Mouse (Mus musculus) intestine, postnatal 0 days (tissue): ENCODE data around the gene H3f3a. TPM values are rescaled to one million over a fixed set of nuclear protein-coding genes. Genes with fewer than 3 reads are reported as not detected.

Experiments
- ATAC-seq: fragments of 200-750 bp; cut with Nextera tagmentation; 2 replicates; pipeline ENCODE4 v1.8.0; 2017; ENCODE audit warnings: mild to moderate bottlenecking, moderate TSS enrichment, moderate library complexity
- H3K27ac ChIP-seq: fragments of 300-500 bp; sonication (generic); 2 replicates; pipeline ENCODE4 v1.5.1; 2014; ENCODE audit warnings: mild to moderate bottlenecking, low read depth, low read length, moderate library complexity
- H3K27me3 ChIP-seq: fragments of 300-500 bp; sonication (generic); replicated peaks from 2 replicates; pipeline ENCODE4 v1.6.1; 2014; ENCODE audit warnings: low read length, mixed read lengths; ENCODE audit not compliant: control insufficient read depth, insufficient read depth
- H3K36me3 ChIP-seq: fragments of 300-500 bp; sonication (generic); 2 replicates; pipeline ENCODE4 v1.6.1; 2014; ENCODE audit warnings: mild to moderate bottlenecking, moderate library complexity; ENCODE audit not compliant: control insufficient read depth, insufficient read depth
- H3K4me1 ChIP-seq: fragments of 300-500 bp; sonication (generic); replicated peaks from 2 replicates; pipeline ENCODE4 v1.6.1; 2014; ENCODE audit warnings: antibody characterized with exemption, low read length, mixed read lengths; ENCODE audit not compliant: control insufficient read depth, insufficient read depth
- H3K4me2 ChIP-seq: fragments of 300-500 bp; sonication (generic); replicated peaks from 2 replicates; pipeline ENCODE4 v1.6.1; 2014; ENCODE audit warnings: low read depth, mild to moderate bottlenecking, moderate library complexity
- H3K4me3 ChIP-seq: fragments of 300-500 bp; sonication (generic); 2 replicates; pipeline ENCODE4 v1.5.1; 2014; ENCODE audit warnings: low read depth, low read length
- H3K9ac ChIP-seq: fragments of 300-500 bp; sonication (generic); 2 replicates; pipeline ENCODE4 v1.6.1; 2014; ENCODE audit warnings: mild to moderate bottlenecking, low read depth, low read length
- H3K9me3 ChIP-seq: fragments of 300-500 bp; sonication (generic); 2 replicates; pipeline ENCODE4 v1.6.1; 2016; ENCODE audit warnings: mixed run types; ENCODE audit not compliant: control insufficient read depth
- CTCF ChIP-seq: sonication (generic); IDR thresholded peaks from 2 replicates; pipeline ENCODE4 v1.5.1; 2016; ENCODE audit warnings: low read depth, mild to moderate bottlenecking, control low read depth, antibody characterized with exemption, moderate library complexity
- WGBS: fragments of 180-500 bp; shearing (Covaris S2); extraction: QIAGEN DNeasy Blood & Tissue Kit; methylation state at CpG from one replicate; pipeline ENCODE4 v1.1.7; 2014; 5-methylcytosine and 5-hydroxymethylcytosine counted together
- polyA plus RNA-seq: library from polyadenylated mRNA; unstranded; fragments of >200 nt; fragmentation: Nextera tagmentation; extraction: Ambion mirVana; gene quantifications from 2 replicates; pipeline ENCODE4 v1.2.1, GENCODE M21; 2015

Gene H3f3a
- polyA plus RNA-seq, 1 experiment from 2014 or later = 1,104 TPM

- Histone ChIP-seq H3K4me3 (no peak overlapping the region), H3K27ac (no peak overlapping the region), H3K4me2 (no peak overlapping the region), H3K9ac (no peak overlapping the region), H3K27me3 (no peaks in the 10 kb centered on the region), H3K36me3 (no peaks in the 10 kb centered on the region), H3K4me1 (no peaks in the 10 kb centered on the region), H3K9me3 (no peaks in the 10 kb centered on the region)
- WGBS = 83% methylated on average over 3 of the region's 3 CpGs
- TF ChIP-seq CTCF = no peak
- no peak for ATAC-seq
These were observed 10.0 kb upstream of the H3f3a start for GRCm38 (mm10) chr1:180823716-180824115.

- Histone ChIP-seq H3K9ac (no peak overlapping the region), H3K4me3 (no peak overlapping the region), H3K36me3 (no peaks in the 10 kb centered on the region), H3K9me3 (no peaks in the 10 kb centered on the region), H3K4me1 (no peaks in the 10 kb centered on the region), H3K27me3 (no peaks in the 10 kb centered on the region), H3K4me2 (no peak overlapping the region), H3K27ac (no peak overlapping the region)
- 84% methylated on average over 5 of the region's 5 CpGs for WGBS
- no peak for ATAC-seq
- TF ChIP-seq CTCF = no peak
These were observed 8.5 kb upstream of the H3f3a start for GRCm38 (mm10) chr1:180822276-180822675.

- H3K4me1 ChIP-seq = no peaks in the 10 kb centered on the region
- no peak for TF ChIP-seq CTCF
- no peak for ATAC-seq
- no peak overlapping the region for H3K4me3 ChIP-seq
- no peaks in the 10 kb centered on the region for H3K27me3 ChIP-seq
- H3K9me3 ChIP-seq = no peaks in the 10 kb centered on the region
- H3K9ac ChIP-seq = no peak overlapping the region
- no peak overlapping the region for H3K27ac ChIP-seq
- 87% methylated on average over 6 of the region's 6 CpGs for WGBS
- no peak overlapping the region for H3K4me2 ChIP-seq
- no peaks in the 10 kb centered on the region for H3K36me3 ChIP-seq
These were observed 7.4 kb upstream of the H3f3a start for GRCm38 (mm10) chr1:180821101-180821500.

GRCm38 (mm10) chr1:180818000-180818399 is 4.3 kb upstream of the H3f3a start:
- no peaks in the 10 kb centered on the region for H3K27me3 ChIP-seq
- H3K9ac ChIP-seq = no peak overlapping the region

GRCm38 (mm10) chr1:180815371-180816024 is 1.8 kb upstream of the H3f3a start:
- WGBS = 80% methylated on average over 12 of the region's 12 CpGs
- ATAC-seq = no peak
- no peaks in the 10 kb centered on the region for H3K9me3 ChIP-seq
- H3K4me2 ChIP-seq = no peak overlapping the region
- H3K4me3 ChIP-seq = no peak overlapping the region
- H3K9ac ChIP-seq = no peak overlapping the region
- H3K27me3 ChIP-seq = no peaks in the 10 kb centered on the region
- TF ChIP-seq CTCF = no peak
- peaks cover 3% of the 10 kb centered on the region for H3K36me3 ChIP-seq
- 0 out of 2 replicates have a peak, but pooled peaks cover 4% of the 10 kb centered on the region for H3K4me1 ChIP-seq
- no peak overlapping the region for H3K27ac ChIP-seq

More at GRCm38 (mm10) chr1:180818000-180818399, 4.3 kb upstream of the H3f3a start:
- H3K27ac ChIP-seq = no peak overlapping the region
- H3K4me1 ChIP-seq = 0 out of 2 replicates have a peak, but pooled peaks cover 4% of the 10 kb centered on the region
- ATAC-seq = no peak
- no peak for TF ChIP-seq CTCF
- no peaks in the 10 kb centered on the region for H3K9me3 ChIP-seq
- H3K4me2 ChIP-seq = no peak overlapping the region
- H3K4me3 ChIP-seq = no peak overlapping the region
- no peaks in the 10 kb centered on the region for H3K36me3 ChIP-seq
- WGBS = 76% methylated on average over 2 of the region's 2 CpGs

- H3K27ac ChIP-seq = peak overlapping the region; percentile 96
- H3K4me3 ChIP-seq = peak overlapping the region; percentile 71
- H3K36me3 ChIP-seq = peaks cover 19% of the 10 kb centered on the region
- no peaks in the 10 kb centered on the region for H3K27me3 ChIP-seq
- H3K4me2 ChIP-seq = peak overlapping the region; percentile 84
- H3K4me1 ChIP-seq = 0 out of 2 replicates have a peak, but pooled peaks cover 4% of the 10 kb centered on the region
- no peak for TF ChIP-seq CTCF
- peak overlapping the region; percentile 91 for H3K9ac ChIP-seq
- no peaks in the 10 kb centered on the region for H3K9me3 ChIP-seq
- WGBS = under 1% methylated on average over 47 of the region's 65 CpGs
- ATAC-seq = peak; percentile 94
These were observed 296 bp downstream of the H3f3a start for GRCm38 (mm10) chr1:180813409-180813884.
